Mouse (Mus musculus) MEL (cell line): Measurements from ENCODE around the gene Man2a1.

Source experiments
- CTCF ChIP-seq, 3 experiments: IDR thresholded peaks in 2 of 3; conservative IDR thresholded peaks in 1 of 3; 2 replicates each; pipeline ENCODE4 v1.5.1; 2011 to 2012; ENCODE audit warnings: low read length in 3 of 3, low read depth in 2 of 3, mild to moderate bottlenecking in 2 of 3, improper control_type of control experiment in 1 of 3, inconsistent platforms in 1 of 3, mixed read lengths in 1 of 3, moderate library complexity in 1 of 3; ENCODE audit not compliant: control insufficient read depth in 1 of 3, insufficient read depth in 1 of 3, poor library complexity in 1 of 3, severe bottlenecking in 1 of 3
- EP300 ChIP-seq, 2 experiments: IDR thresholded peaks; 2 replicates each; pipeline ENCODE4 v1.6.1; 2011; ENCODE audit warnings: improper control_type of control experiment in 2 of 2, low read length in 2 of 2, low read depth in 1 of 2, mild to moderate bottlenecking in 1 of 2
- GATA1 ChIP-seq: IDR thresholded peaks from 2 replicates; pipeline ENCODE4 v1.6.1; 2011; ENCODE audit warnings: low read depth, low read length, improper control_type of control experiment

GRCm38 (mm10) chr17:64735492-64735891 lies 135.0 kb downstream of the Man2a1 start:
- TF ChIP-seq CTCF (IDR thresholded peaks at IDR 0.05 in 2 of 3, conservative IDR thresholded peaks at IDR 0.05 in 1 of 3; ENCODE audit: control insufficient read depth in 1 of 3, insufficient read depth in 1 of 3, low read depth in 2 of 3, low read length in 3 of 3, poor library complexity in 1 of 3, severe bottlenecking in 1 of 3) (no peak), GATA1 (no peak), EP300 (IDR thresholded peaks at IDR 0.05; ENCODE audit: low read depth in 1 of 2, low read length in 2 of 2) (no peak)
